Mouse (Mus musculus) Muller cell, postnatal 12 days (primary cell): Measurements from ENCODE around the gene Ripk1.

Experiments
- DNase-seq: peaks from one replicate; pipeline ENCODE4 v3.0.0-alpha.2; 2015; ENCODE audit errors: inconsistent ontology term

The Ripk1 gene

GRCm38 (mm10) chr13:34002058-34003006 is at the start of gene Ripk1, which contains the start of gene Serpinb6a:
TSS of gene Ripk1 (plus strand) at chr13:34002363.
TSS of gene Serpinb6a (minus strand) at chr13:34002794.
- peak; percentile 94 for DNase-seq

GRCm38 (mm10) chr13:33952947-33953346 is 49.2 kb upstream of the Ripk1 start:
- no peak for DNase-seq

- DNase-seq = peak; percentile 30
These were observed 45.4 kb upstream of the Ripk1 start for GRCm38 (mm10) chr13:33956571-33957421.

GRCm38 (mm10) chr13:33959771-33960170 is 42.4 kb upstream of the Ripk1 start:
- no peak for DNase-seq

- peak; percentile 82 for DNase-seq
These were observed 37.7 kb upstream of the Ripk1 start, which contains the start of gene Nqo2 for GRCm38 (mm10) chr13:33964206-33965046. TSS of gene Nqo2 (plus strand) at chr13:33964687.

- peak; percentile 58 for DNase-seq
These were observed 36.8 kb upstream of the Ripk1 start for GRCm38 (mm10) chr13:33965056-33966024.

GRCm38 (mm10) chr13:33966025-33966412 is 36.1 kb upstream of the Ripk1 start:
- no peak for DNase-seq

- no peak for DNase-seq
These were observed 35.6 kb upstream of the Ripk1 start for GRCm38 (mm10) chr13:33966574-33966973.

- DNase-seq = no peak
These were observed 12.5 kb upstream of the Ripk1 start for GRCm38 (mm10) chr13:33989625-33990024.

- peak; percentile 64 for DNase-seq
These were observed 7.0 kb upstream of the Ripk1 start for GRCm38 (mm10) chr13:33995197-33995596.

- no peak for DNase-seq
These were observed 895 bp downstream of the Ripk1 start for GRCm38 (mm10) chr13:34003058-34003457.

GRCm38 (mm10) chr13:34007234-34007633 is 5.1 kb downstream of the Ripk1 start:
- DNase-seq = no peak

- peak; percentile 49 for DNase-seq
These were observed 14.9 kb downstream of the Ripk1 start for GRCm38 (mm10) chr13:34016927-34017569.

GRCm38 (mm10) chr13:34018521-34018920 is 16.4 kb downstream of the Ripk1 start:
- DNase-seq = no peak

GRCm38 (mm10) chr13:34021998-34022397 is 19.8 kb downstream of the Ripk1 start:
- no peak for DNase-seq

GRCm38 (mm10) chr13:34032041-34032440 is 29.9 kb downstream of the Ripk1 start:
- DNase-seq = no peak

- DNase-seq = no peak
These were observed 33.3 kb downstream of the Ripk1 start for GRCm38 (mm10) chr13:34035424-34035823.

GRCm38 (mm10) chr13:34036726-34037125 is 34.6 kb downstream of the Ripk1 start:
- DNase-seq = no peak
